In the genomic region with DNA sequence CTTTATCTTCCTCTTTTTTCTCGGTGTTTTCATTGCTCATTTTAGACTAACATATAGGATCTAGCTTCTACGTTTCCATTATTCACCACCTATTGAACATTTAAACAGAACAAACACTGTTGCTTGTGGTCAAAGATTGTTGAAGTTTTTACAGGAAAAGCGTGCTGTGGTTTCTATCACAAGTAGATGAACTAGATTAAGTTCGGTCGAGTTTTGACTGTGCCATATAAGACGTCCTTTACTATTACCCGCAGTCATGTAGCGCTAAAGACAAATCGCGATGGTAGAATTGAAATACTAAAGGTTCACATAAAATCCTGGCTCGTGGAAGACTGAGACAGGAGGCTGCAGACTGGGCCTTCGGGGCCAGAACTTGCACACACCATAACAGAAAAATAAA, we compare ENCODE assay signal across 12 mouse cellular contexts.
A peak's percentile ranks its signal among the peaks of the same experiment; 100 is the strongest.
DNase-seq lines count a peak whose midpoint lies in the region.
"Had no signal": no experiment of that assay in that cellular context is flagged by ENCODE, and none has a peak within 500 bp of the region (broad histone marks: within the 10 kb centered on the region; RNA-seq: fewer than 3 reads in every experiment).

No protein-coding gene starts in this region.

- peak; percentile 38 for DNase-seq in cerebellum, adult 9-11 months
- DNase-seq in cerebellum, postnatal 10 days: no peak
- DNase-seq in 416B (ENCODE audit: low read depth): peak; percentile 64
- peak; percentile 74 for DNase-seq in CD4-positive helper T cell, adult 2 months (ENCODE audit: low read depth, low spot score)
- DNase-seq in naive thymus-derived CD4-positive, alpha-beta T cell, adult 2 months (ENCODE audit: low read depth): peak; percentile 40
- no peak for DNase-seq in adrenal gland, adult (ENCODE audit: inconsistent age in 2 of 2, low spot score in 1 of 2)
- DNase-seq: adrenal gland, postnatal 10 days; B cell, adult 2 months; cerebellum, adult 18-20 months; cerebellum, postnatal 25 days; gastrocnemius, postnatal 10 days; heart, adult 2 months had no signal

Comparison
In these comparisons a context has a peak if more than half of its experiments do, and no peak if none do; other contexts are left out.
1. DNase-seq: peak in cerebellum, adult 9-11 months (single experiment), 416B (single experiment), CD4-positive helper T cell, adult 2 months (single experiment) and naive thymus-derived CD4-positive, alpha-beta T cell, adult 2 months (single experiment); none in cerebellum, postnatal 10 days (0 of 2) and adrenal gland, adult (0 of 2).